Mouse (Mus musculus) brain, embryonic 14.5 days (tissue): ENCODE data around the gene Vps11.

Experiments used
- CTCF ChIP-seq: fragments of 200-500 bp; IDR thresholded peaks from 2 replicates; pipeline ENCODE4 v1.5.1; 2012; ENCODE audit warnings: inconsistent platforms, mild to moderate bottlenecking, moderate library complexity, borderline replicate concordance; ENCODE audit not compliant: insufficient read depth, insufficient read length; ENCODE audit errors: extremely low read depth
- POLR2A ChIP-seq: fragments of 200-500 bp; IDR thresholded peaks from 2 replicates; pipeline ENCODE4 v1.6.1; 2012; ENCODE audit warnings: mild to moderate bottlenecking, inconsistent platforms, borderline replicate concordance; ENCODE audit not compliant: poor library complexity, insufficient read depth, insufficient read length, severe bottlenecking; ENCODE audit errors: extremely low read depth

DNA sequence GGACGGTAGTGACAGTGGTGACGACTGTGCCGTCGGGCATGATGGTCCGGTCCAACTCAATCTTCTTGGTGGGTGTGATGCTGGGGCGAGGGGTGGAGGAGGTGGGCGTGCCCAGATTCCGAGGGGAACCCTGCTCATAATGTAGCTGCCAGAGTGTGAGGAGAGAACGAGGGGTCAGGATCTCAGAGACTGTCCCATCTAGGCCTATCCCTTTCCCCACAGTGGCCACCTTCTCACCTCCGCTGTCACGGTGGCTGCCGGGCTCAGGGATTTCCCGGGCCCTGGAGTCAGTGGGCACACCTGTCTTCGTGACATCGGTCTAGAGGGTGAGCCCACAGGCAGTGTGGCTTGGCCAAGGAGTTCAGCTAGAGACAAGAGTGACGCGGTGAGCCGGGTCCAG, 46.6 kb downstream of the Vps11 start:
- TF ChIP-seq POLR2A, result no peak
- TF ChIP-seq CTCF, result no peak
